Mouse (Mus musculus): ENCODE data around the gene Bbs9. TPM values are rescaled to one million over a fixed set of nuclear protein-coding genes. Genes with fewer than 3 reads are reported as not detected.

Bbs9 gene
- polyA plus RNA-seq (2016; fragmentation: Nextera tagmentation; extraction: Ambion mirVana): 20.0 and 20.4 TPM in 2 replicates

- ATAC-seq (ENCODE audit: low FRiP score): peak; percentile 99
- Histone ChIP-seq H3K9me3 (no peaks in the 10 kb centered on the region), H3K4me2 (peak within 1 kb of the TSS; percentile 81), H3K9ac (peak within 1 kb of the TSS; percentile 66), H3K27me3 (no peaks in the 10 kb centered on the region), H3K4me1 (0 out of 2 replicates have a peak, but pooled peaks cover 4% of the 10 kb centered on the region), H3K36me3 (replicated peaks) (no peaks in the 10 kb centered on the region), H3K27ac (peak within 1 kb of the TSS; percentile 63), H3K4me3 (replicated peaks) (peak within 1 kb of the TSS; percentile 63)
- WGBS: under 1% methylated on average over 25 of the region's 25 CpGs
Observed at GRCm38 (mm10) chr9:22475424-22475868, at the start of gene Bbs9. Gene Bbs9, plus strand, starts transcription at chr9:22475715.

GRCm38 (mm10) chr9:22428028-22428665 is 47.4 kb upstream of the Bbs9 start:
- H3K9me3 ChIP-seq: no peaks in the 10 kb centered on the region
- no peaks in the 10 kb centered on the region for H3K27me3 ChIP-seq
- no peaks in the 10 kb centered on the region for H3K36me3 ChIP-seq (replicated peaks)
- ATAC-seq (ENCODE audit: low FRiP score): no peak
- 35% methylated on average over 4 of the region's 4 CpGs for WGBS
- peaks cover 13% of the 10 kb centered on the region for H3K4me1 ChIP-seq
- no peak overlapping the region for H3K4me3 ChIP-seq (replicated peaks)
- no peak overlapping the region for H3K9ac ChIP-seq
- H3K4me2 ChIP-seq: no peak overlapping the region
- H3K27ac ChIP-seq: no peak overlapping the region

- no peak overlapping the region for H3K4me2 ChIP-seq
- H3K9ac ChIP-seq: no peak overlapping the region
- 85% methylated on average over 14 of the region's 14 CpGs for WGBS
- no peak overlapping the region for H3K4me3 ChIP-seq (replicated peaks)
- ATAC-seq (ENCODE audit: low FRiP score): no peak
- H3K27me3 ChIP-seq: no peaks in the 10 kb centered on the region
- no peak overlapping the region for H3K27ac ChIP-seq
- no peaks in the 10 kb centered on the region for H3K9me3 ChIP-seq
- H3K4me1 ChIP-seq: peaks cover 13% of the 10 kb centered on the region
- H3K36me3 ChIP-seq (replicated peaks): no peaks in the 10 kb centered on the region
Observed at GRCm38 (mm10) chr9:22428666-22429410, 46.7 kb upstream of the Bbs9 start.

GRCm38 (mm10) chr9:22429533-22430241 is 45.8 kb upstream of the Bbs9 start:
- Histone ChIP-seq H3K27ac (no peak overlapping the region), H3K27me3 (no peaks in the 10 kb centered on the region), H3K4me1 (peaks cover 13% of the 10 kb centered on the region), H3K9ac (no peak overlapping the region), H3K4me2 (no peak overlapping the region), H3K36me3 (replicated peaks) (no peaks in the 10 kb centered on the region), H3K4me3 (replicated peaks) (no peak overlapping the region), H3K9me3 (no peaks in the 10 kb centered on the region)
- no peak for ATAC-seq (ENCODE audit: low FRiP score)
- WGBS: 46% methylated on average over 15 of the region's 15 CpGs

- no peak overlapping the region for H3K9ac ChIP-seq
- H3K4me3 ChIP-seq (replicated peaks): no peak overlapping the region
- ATAC-seq (ENCODE audit: low FRiP score): no peak
- no peaks in the 10 kb centered on the region for H3K36me3 ChIP-seq (replicated peaks)
- no peak overlapping the region for H3K27ac ChIP-seq
- H3K27me3 ChIP-seq: no peaks in the 10 kb centered on the region
- H3K9me3 ChIP-seq: no peaks in the 10 kb centered on the region
- no peak overlapping the region for H3K4me2 ChIP-seq
- WGBS: 30% methylated on average over 5 of the region's 5 CpGs
- peaks cover 13% of the 10 kb centered on the region for H3K4me1 ChIP-seq
Observed at GRCm38 (mm10) chr9:22430315-22430840, 45.1 kb upstream of the Bbs9 start.

GRCm38 (mm10) chr9:22433221-22433620 is 42.3 kb upstream of the Bbs9 start:
- peaks cover 5% of the 10 kb centered on the region; the same call in 1 of the 2 replicates for H3K36me3 ChIP-seq (replicated peaks)
- no peak overlapping the region for H3K4me3 ChIP-seq (replicated peaks)
- H3K27ac ChIP-seq: no peak overlapping the region
- no peak overlapping the region for H3K9ac ChIP-seq
- peaks cover 9% of the 10 kb centered on the region for H3K4me1 ChIP-seq
- WGBS: 70% methylated on average over 2 of the region's 2 CpGs
- no peak overlapping the region for H3K4me2 ChIP-seq
- no peaks in the 10 kb centered on the region for H3K27me3 ChIP-seq
- H3K9me3 ChIP-seq: no peaks in the 10 kb centered on the region
- ATAC-seq (ENCODE audit: low FRiP score): no peak

GRCm38 (mm10) chr9:22434101-22434500 is 41.4 kb upstream of the Bbs9 start:
- Histone ChIP-seq H3K9ac (no peak overlapping the region), H3K4me2 (no peak overlapping the region), H3K4me1 (peaks cover 4% of the 10 kb centered on the region; the same call in 1 of the 2 replicates), H3K27me3 (no peaks in the 10 kb centered on the region), H3K9me3 (no peaks in the 10 kb centered on the region), H3K27ac (no peak overlapping the region), H3K36me3 (replicated peaks) (peaks cover 5% of the 10 kb centered on the region; the same call in 1 of the 2 replicates), H3K4me3 (replicated peaks) (no peak overlapping the region)
- no peak for ATAC-seq (ENCODE audit: low FRiP score)
- 92% methylated on average over 2 of the region's 2 CpGs for WGBS

- H3K27me3 ChIP-seq: no peaks in the 10 kb centered on the region
- no peaks in the 10 kb centered on the region for H3K4me1 ChIP-seq
- H3K9ac ChIP-seq: no peak overlapping the region
- peaks cover 16% of the 10 kb centered on the region for H3K36me3 ChIP-seq (replicated peaks)
- no peaks in the 10 kb centered on the region for H3K9me3 ChIP-seq
- WGBS: 70% methylated on average over 1 of the region's 1 CpGs
- no peak for ATAC-seq (ENCODE audit: low FRiP score)
- no peak overlapping the region for H3K4me3 ChIP-seq (replicated peaks)
- no peak overlapping the region for H3K4me2 ChIP-seq
- H3K27ac ChIP-seq: no peak overlapping the region
Observed at GRCm38 (mm10) chr9:22438826-22439225, 36.7 kb upstream of the Bbs9 start.

GRCm38 (mm10) chr9:22443157-22443556 is 32.4 kb upstream of the Bbs9 start:
- Histone ChIP-seq H3K4me1 (no peaks in the 10 kb centered on the region), H3K4me2 (no peak overlapping the region), H3K4me3 (replicated peaks) (no peak overlapping the region), H3K27ac (no peak overlapping the region), H3K9me3 (no peaks in the 10 kb centered on the region), H3K36me3 (replicated peaks) (peaks cover 26% of the 10 kb centered on the region), H3K9ac (no peak overlapping the region), H3K27me3 (no peaks in the 10 kb centered on the region)
- ATAC-seq (ENCODE audit: low FRiP score): no peak
- WGBS: 93% methylated on average over 10 of the region's 10 CpGs

- H3K36me3 ChIP-seq (replicated peaks): peaks cover 44% of the 10 kb centered on the region
- ATAC-seq (ENCODE audit: low FRiP score): no peak
- H3K27ac ChIP-seq: no peak overlapping the region
- no peak overlapping the region for H3K4me3 ChIP-seq (replicated peaks)
- no peaks in the 10 kb centered on the region for H3K9me3 ChIP-seq
- H3K27me3 ChIP-seq: no peaks in the 10 kb centered on the region
- 82% methylated on average over 1 of the region's 1 CpGs for WGBS
- no peak overlapping the region for H3K4me2 ChIP-seq
- no peaks in the 10 kb centered on the region for H3K4me1 ChIP-seq
- H3K9ac ChIP-seq: no peak overlapping the region
Observed at GRCm38 (mm10) chr9:22445123-22445522, 30.4 kb upstream of the Bbs9 start.

- Histone ChIP-seq H3K9me3 (no peaks in the 10 kb centered on the region), H3K4me3 (replicated peaks) (no peak overlapping the region), H3K4me2 (no peak overlapping the region), H3K27ac (no peak overlapping the region), H3K4me1 (no peaks in the 10 kb centered on the region), H3K27me3 (no peaks in the 10 kb centered on the region), H3K9ac (no peak overlapping the region), H3K36me3 (replicated peaks) (peaks cover 54% of the 10 kb centered on the region)
- ATAC-seq (ENCODE audit: low FRiP score): no peak
- 93% methylated on average over 5 of the region's 5 CpGs for WGBS
Observed at GRCm38 (mm10) chr9:22447213-22447612, 28.3 kb upstream of the Bbs9 start.

- Histone ChIP-seq H3K27me3 (no peaks in the 10 kb centered on the region), H3K27ac (no peak overlapping the region), H3K4me3 (replicated peaks) (no peak overlapping the region), H3K9ac (no peak overlapping the region), H3K4me2 (no peak overlapping the region), H3K4me1 (no peaks in the 10 kb centered on the region), H3K36me3 (replicated peaks) (peaks cover 66% of the 10 kb centered on the region), H3K9me3 (no peaks in the 10 kb centered on the region)
- ATAC-seq (ENCODE audit: low FRiP score): no peak
- WGBS: 83% methylated on average over 13 of the region's 13 CpGs
Observed at GRCm38 (mm10) chr9:22448420-22448819, 27.1 kb upstream of the Bbs9 start.

Data from forebrain, embryonic 12.5 days (tissue).